Mouse (Mus musculus) forebrain, embryonic 10.5 days (tissue): Measurements from ENCODE around the gene Tfe3. TPM values are rescaled to one million over a fixed set of nuclear protein-coding genes. Genes with fewer than 3 reads are reported as not detected.

Source experiments
- DNase-seq: peaks from one replicate; pipeline ENCODE4 v3.0.0-alpha.2; 2017; ENCODE audit warnings: low spot score; ENCODE audit errors: extremely low spot score
- H3K27ac ChIP-seq: fragments of 300-500 bp; sonication (generic); 2 replicates; pipeline ENCODE4 v1.5.1; 2016; ENCODE audit warnings: mild to moderate bottlenecking
- H3K27me3 ChIP-seq: fragments of 300-500 bp; sonication (generic); 2 replicates; pipeline ENCODE4 v1.6.1; 2016; ENCODE audit warnings: mild to moderate bottlenecking; ENCODE audit not compliant: poor library complexity, severe bottlenecking
- H3K36me3 ChIP-seq: fragments of 300-500 bp; sonication (generic); replicated peaks from 2 replicates; pipeline ENCODE4 v1.6.1; 2016; ENCODE audit warnings: mild to moderate bottlenecking, moderate library complexity
- H3K4me1 ChIP-seq: fragments of 300-500 bp; sonication (generic); 2 replicates; pipeline ENCODE4 v1.6.1; 2016
- H3K4me3 ChIP-seq: fragments of 300-500 bp; sonication (generic); 2 replicates; pipeline ENCODE4 v1.5.1; 2016; ENCODE audit warnings: mild to moderate bottlenecking, moderate library complexity
- H3K9me3 ChIP-seq: fragments of 300-500 bp; sonication (generic); 2 replicates; pipeline ENCODE4 v1.6.1; 2016; ENCODE audit warnings: mild to moderate bottlenecking, moderate library complexity
- WGBS: fragments of 180-500 bp; shearing (Covaris S2); methylation state at CpG from one replicate; pipeline ENCODE4 v1.1.7; 2016; 5-methylcytosine and 5-hydroxymethylcytosine counted together
- polyA plus RNA-seq: library from polyadenylated mRNA; unstranded; fragments of >200 nt; fragmentation: Nextera tagmentation; extraction: Ambion mirVana; gene quantifications from 2 replicates; pipeline ENCODE4 v1.2.1, GENCODE M21; 2016

Gene Tfe3
- polyA plus RNA-seq, 1 experiment from 2014 or later: 25.3 TPM

GRCm38 (mm10) chrX:7764657-7765280, 2.4 kb downstream of the Tfe3 start:
- Histone ChIP-seq H3K36me3 (peaks cover 34% of the 10 kb centered on the region), H3K4me3 (peak overlapping the region; percentile 72), H3K4me1 (peaks cover 29% of the 10 kb centered on the region), H3K27me3 (no peaks in the 10 kb centered on the region), H3K27ac (0 out of 2 replicates have a peak overlapping the region, but pooled peaks have one; percentile 30), H3K9me3 (no peaks in the 10 kb centered on the region; the same call in 1 of the 2 replicates)
- 17% methylated on average over 9 of the region's 9 CpGs for WGBS
- DNase-seq: no peak

GRCm38 (mm10) chrX:7765281-7765670, 2.9 kb downstream of the Tfe3 start:
- 16% methylated on average over 13 of the region's 13 CpGs for WGBS
- Histone ChIP-seq H3K27ac (0 out of 2 replicates have a peak overlapping the region, but pooled peaks have one; percentile 30), H3K36me3 (peaks cover 39% of the 10 kb centered on the region), H3K4me1 (peaks cover 29% of the 10 kb centered on the region), H3K4me3 (peak overlapping the region; percentile 72), H3K27me3 (no peaks in the 10 kb centered on the region), H3K9me3 (no peaks in the 10 kb centered on the region; the same call in 1 of the 2 replicates)
- DNase-seq: no peak

- Histone ChIP-seq H3K27ac (0 out of 2 replicates have a peak overlapping the region, but pooled peaks have one; percentile 30), H3K4me1 (peaks cover 29% of the 10 kb centered on the region), H3K4me3 (peak overlapping the region; percentile 72), H3K27me3 (no peaks in the 10 kb centered on the region), H3K36me3 (peaks cover 44% of the 10 kb centered on the region), H3K9me3 (no peaks in the 10 kb centered on the region; the same call in 1 of the 2 replicates)
- DNase-seq: peak; percentile 23
- WGBS: 20% methylated on average over 11 of the region's 11 CpGs
These were observed 3.4 kb downstream of the Tfe3 start for GRCm38 (mm10) chrX:7765764-7766163.

- Histone ChIP-seq H3K27me3 (no peaks in the 10 kb centered on the region), H3K9me3 (no peaks in the 10 kb centered on the region; the same call in 1 of the 2 replicates), H3K27ac (no peak overlapping the region), H3K4me3 (no peak overlapping the region), H3K36me3 (peaks cover 79% of the 10 kb centered on the region), H3K4me1 (peaks cover 16% of the 10 kb centered on the region)
- WGBS: 93% methylated on average over 7 of the region's 7 CpGs
- DNase-seq: no peak
These were observed 7.1 kb downstream of the Tfe3 start for GRCm38 (mm10) chrX:7769302-7770017.

GRCm38 (mm10) chrX:7772766-7773165, 10.4 kb downstream of the Tfe3 start:
- H3K4me1 ChIP-seq: no peaks in the 10 kb centered on the region
- DNase-seq: no peak
- H3K4me3 ChIP-seq: no peak overlapping the region
- no peaks in the 10 kb centered on the region for H3K9me3 ChIP-seq
- peaks cover 64% of the 10 kb centered on the region for H3K36me3 ChIP-seq
- no peaks in the 10 kb centered on the region for H3K27me3 ChIP-seq
- no peak overlapping the region for H3K27ac ChIP-seq
- 55% methylated on average over 2 of the region's 2 CpGs for WGBS

- 74% methylated on average over 9 of the region's 9 CpGs for WGBS
- Histone ChIP-seq H3K9me3 (no peaks in the 10 kb centered on the region), H3K4me3 (no peak overlapping the region), H3K27me3 (no peaks in the 10 kb centered on the region), H3K36me3 (peaks cover 36% of the 10 kb centered on the region), H3K4me1 (no peaks in the 10 kb centered on the region), H3K27ac (no peak overlapping the region)
- no peak for DNase-seq
These were observed 13.3 kb downstream of the Tfe3 start for GRCm38 (mm10) chrX:7775501-7776205.

GRCm38 (mm10) chrX:7776329-7777082, 14.1 kb downstream of the Tfe3 start:
- 50% methylated on average over 8 of the region's 8 CpGs for WGBS
- Histone ChIP-seq H3K9me3 (no peaks in the 10 kb centered on the region), H3K4me1 (no peaks in the 10 kb centered on the region), H3K4me3 (no peak overlapping the region), H3K27me3 (no peaks in the 10 kb centered on the region), H3K27ac (no peak overlapping the region), H3K36me3 (peaks cover 28% of the 10 kb centered on the region)
- peak; percentile 36 for DNase-seq

- Histone ChIP-seq H3K27me3 (no peaks in the 10 kb centered on the region), H3K4me1 (no peaks in the 10 kb centered on the region), H3K9me3 (no peaks in the 10 kb centered on the region), H3K4me3 (no peak overlapping the region), H3K36me3 (peaks cover 8% of the 10 kb centered on the region), H3K27ac (no peak overlapping the region)
- 78% methylated on average over 7 of the region's 7 CpGs for WGBS
- no peak for DNase-seq
These were observed 16.3 kb downstream of the Tfe3 start for GRCm38 (mm10) chrX:7778450-7779244.

- Histone ChIP-seq H3K27me3 (no peaks in the 10 kb centered on the region), H3K36me3 (0 out of 2 replicates have a peak, but pooled peaks cover 2% of the 10 kb centered on the region), H3K4me3 (no peak overlapping the region), H3K9me3 (no peaks in the 10 kb centered on the region), H3K27ac (no peak overlapping the region), H3K4me1 (no peaks in the 10 kb centered on the region)
- 12% methylated on average over 3 of the region's 3 CpGs for WGBS
- DNase-seq: no peak
These were observed 16.9 kb downstream of the Tfe3 start for GRCm38 (mm10) chrX:7779294-7779693.

- no peaks in the 10 kb centered on the region for H3K9me3 ChIP-seq
- no peak for DNase-seq
- no peak overlapping the region for H3K27ac ChIP-seq
- H3K27me3 ChIP-seq: no peaks in the 10 kb centered on the region
- H3K4me3 ChIP-seq: no peak overlapping the region
- WGBS: 76% methylated on average over 4 of the region's 4 CpGs
- no peaks in the 10 kb centered on the region for H3K36me3 ChIP-seq
- H3K4me1 ChIP-seq: no peaks in the 10 kb centered on the region
These were observed 20.3 kb downstream of the Tfe3 start for GRCm38 (mm10) chrX:7782603-7783092.

GRCm38 (mm10) chrX:7789542-7790136, 27.3 kb downstream of the Tfe3 start, which contains the start of gene Gripap1:
Gripap1 (plus strand) TSS chrX:7789765.
- DNase-seq: peak; percentile 47
- Histone ChIP-seq H3K4me3 (peak within 1 kb of the TSS; percentile 60), H3K27ac (peak within 1 kb of the TSS; percentile 84), H3K27me3 (no peaks in the 10 kb centered on the region), H3K9me3 (no peaks in the 10 kb centered on the region), H3K36me3 (peaks cover 5% of the 10 kb centered on the region), H3K4me1 (peaks cover 7% of the 10 kb centered on the region)
- 12% methylated on average over 24 of the region's 24 CpGs for WGBS
